Mouse (Mus musculus) Patski (cell line): ENCODE data around the gene Otor. TPM values are rescaled to one million over a fixed set of nuclear protein-coding genes. Genes with fewer than 3 reads are reported as not detected.

Source experiments
- ATAC-seq: fragments of 100-300 bp; one replicate; pipeline ENCODE4 v1.8.0; 2021
- CTCF ChIA-PET: fragments of 350-600 bp; sonication (Branson Sonifier 250); formaldehyde crosslinking; loops from one replicate; lab custom pipeline; 2022; ENCODE audit warnings: inconsistent platforms; lab: Charles Lee
- POLR2A ChIA-PET: fragments of 350-600 bp; sonication (Branson Sonifier 250); formaldehyde crosslinking; loops from one replicate; lab custom pipeline; 2022; ENCODE audit warnings: antibody characterized with exemption, inconsistent platforms; lab: Charles Lee
- DNase-seq: peaks from one replicate; pipeline ENCODE4 v3.0.0-alpha.2; 2011; ENCODE audit warnings: low read depth, low spot score
- H3K27me3 ChIP-seq: fragments of 371-371 bp; one replicate; pipeline ENCODE4 v1.5.1; 2021
- CTCF ChIP-seq: fragments of 100-300 bp; IDR thresholded peaks from one replicate; pipeline ENCODE4 v1.5.1; 2021
- in situ Hi-C: fragments of 300-500 bp; cut with MboI; formaldehyde crosslinking; loops from 3 replicates; pipeline ENCODE4 v1.11.1; 2018; ENCODE audit warnings: low pct_unique_long_range_greater_than_20kb, mixed read lengths
- polyA plus RNA-seq: library from polyadenylated mRNA; unstranded; gene quantifications from one replicate; pipeline ENCODE4 v1.2.3, GENCODE M21; 2021

The Otor gene
- polyA plus RNA-seq, result not detected

- ChIA-PET CTCF (interaction anchor here (1.3 to 2.1 kb wide), 2 partner anchors 12 to 15 kb away, joined by 3 to 4 read pairs; no protein-coding TSS in a partner anchor), POLR2A (no interaction called here)
- in situ Hi-C loops, result loop anchor here (25.0 kb wide), 1 partner anchor 466 kb away; no protein-coding TSS in a partner anchor
- no peaks in the 10 kb centered on the region for H3K27me3 ChIP-seq
- ATAC-seq (no peak), DNase-seq (no peak)
- TF ChIP-seq CTCF, result no peak
Measured at GRCm38 (mm10) chr2:143078198-143078851, at the start of gene Otor. Gene Otor (plus strand): TSS chr2:143078473.

GRCm38 (mm10) chr2:143031283-143031682 lies 47.0 kb upstream of the Otor start:
- no peak for ATAC-seq
- in situ Hi-C loops, result no loop called here
- DNase-seq, result no peak
- no peak for TF ChIP-seq CTCF
- H3K27me3 ChIP-seq, result peaks cover 5% of the 10 kb centered on the region
- ChIA-PET CTCF (no interaction called here), POLR2A (no interaction called here)

- peaks cover 5% of the 10 kb centered on the region for H3K27me3 ChIP-seq
- ChIA-PET CTCF (interaction anchor here (1.0 to 1.1 kb wide), 2 partner anchors 8 to 25 kb away, joined by 3 read pairs; no protein-coding TSS in a partner anchor), POLR2A (no interaction called here)
- ATAC-seq (no peak), DNase-seq (no peak)
- in situ Hi-C loops, result no loop called here
- TF ChIP-seq CTCF, result no peak
Measured at GRCm38 (mm10) chr2:143032378-143033255, 45.7 kb upstream of the Otor start.

GRCm38 (mm10) chr2:143034350-143035085 lies 43.8 kb upstream of the Otor start:
- no peak for TF ChIP-seq CTCF
- H3K27me3 ChIP-seq, result peaks cover 5% of the 10 kb centered on the region
- ChIA-PET CTCF (interaction anchor here (0.8 to 1.6 kb wide), 3 partner anchors 11 to 59 kb away, joined by 3 to 5 read pairs (median 3); no protein-coding TSS in a partner anchor), POLR2A (no interaction called here)
- DNase-seq (no peak), ATAC-seq (peak; percentile 57)
- in situ Hi-C loops, result no loop called here

- DNase-seq (no peak), ATAC-seq (no peak)
- in situ Hi-C loops, result no loop called here
- TF ChIP-seq CTCF, result no peak
- peaks cover 5% of the 10 kb centered on the region for H3K27me3 ChIP-seq
- ChIA-PET CTCF (interaction anchor here (0.8 to 1.6 kb wide), 3 partner anchors 12 to 59 kb away, joined by 3 to 5 read pairs (median 3); no protein-coding TSS in a partner anchor), POLR2A (no interaction called here)
Measured at GRCm38 (mm10) chr2:143035086-143035593, 43.1 kb upstream of the Otor start.

- no peak for TF ChIP-seq CTCF
- CTCF ChIA-PET, result no interaction called here
- POLR2A ChIA-PET, result no interaction called here
- DNase-seq (no peak), ATAC-seq (no peak)
- H3K27me3 ChIP-seq, result no peaks in the 10 kb centered on the region
- in situ Hi-C loops, result no loop called here
Measured at GRCm38 (mm10) chr2:143041596-143041995, 36.7 kb upstream of the Otor start.

DNA sequence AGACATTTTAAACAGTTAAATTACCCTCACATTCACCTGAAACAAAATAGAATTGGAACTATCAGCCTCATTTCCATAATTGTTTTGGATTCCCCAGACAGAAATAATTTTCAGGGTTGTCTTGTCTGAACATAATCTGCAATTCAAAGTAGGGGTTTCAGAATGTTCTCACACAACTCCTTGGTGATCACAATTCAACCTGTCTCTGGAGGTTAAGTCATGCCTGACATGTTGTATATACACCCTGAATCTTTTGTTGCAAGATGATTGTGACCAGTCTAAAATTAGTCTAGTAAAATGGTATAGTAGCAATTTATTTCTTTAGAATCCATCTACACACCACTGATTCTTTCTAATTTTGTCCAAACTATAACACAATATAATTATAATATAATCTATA lies 23.0 kb upstream of the Otor start:
- DNase-seq (no peak), ATAC-seq (no peak)
- ChIA-PET CTCF (no interaction called here), POLR2A (interaction anchor here (0.6 kb wide), 1 partner anchor 179 kb away, joined by 3 read pairs; no protein-coding TSS in a partner anchor)
- no peak for TF ChIP-seq CTCF
- peaks cover 67% of the 10 kb centered on the region for H3K27me3 ChIP-seq
- in situ Hi-C loops, result no loop called here

- no peak for ATAC-seq
- CTCF ChIA-PET, result interaction anchor here (1.2 to 1.7 kb wide), 2 partner anchors 25 to 90 kb away, joined by 3 to 8 read pairs; no protein-coding TSS in a partner anchor
- peaks cover 67% of the 10 kb centered on the region for H3K27me3 ChIP-seq
Measured at GRCm38 (mm10) chr2:143056736-143057135, 21.5 kb upstream of the Otor start.

GRCm38 (mm10) chr2:143062432-143062811 lies 15.9 kb upstream of the Otor start:
- in situ Hi-C loops, result no loop called here
- CTCF ChIA-PET, result no interaction called here
- H3K27me3 ChIP-seq, result peaks cover 30% of the 10 kb centered on the region
- no peak for TF ChIP-seq CTCF
- DNase-seq, result no peak
- POLR2A ChIA-PET, result no interaction called here
- ATAC-seq, result peak; percentile 28

More at GRCm38 (mm10) chr2:143056736-143057135, 21.5 kb upstream of the Otor start:
- TF ChIP-seq CTCF, result no peak
- in situ Hi-C loops, result no loop called here
- no peak for DNase-seq
- POLR2A ChIA-PET, result no interaction called here
